Mouse (Mus musculus): ENCODE measurements around the gene Pxdc1. TPM values are rescaled to one million over a fixed set of nuclear protein-coding genes. Genes with fewer than 3 reads are reported as not detected.

Pxdc1 gene
- polyA plus RNA-seq, 1 experiment from 2014 or later, result 26.2 TPM

DNA sequence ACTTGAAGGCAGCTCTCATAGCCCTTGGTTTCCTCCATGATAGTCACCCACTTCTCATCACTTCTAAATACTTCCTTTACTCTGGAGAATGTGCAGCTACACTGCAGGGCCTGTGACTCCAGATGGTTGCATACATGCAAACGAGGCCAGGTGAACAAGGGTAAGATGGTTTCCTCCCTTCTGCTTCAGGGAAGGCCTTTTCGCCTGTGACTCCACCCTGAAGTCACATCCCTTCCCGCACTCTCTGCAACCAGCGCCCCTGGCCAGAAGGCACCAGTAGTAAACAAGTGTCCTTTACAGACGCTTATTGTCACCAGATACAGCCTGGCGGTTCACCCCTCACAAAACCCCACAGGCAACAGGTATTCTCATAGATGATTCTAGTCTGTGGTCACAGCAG, 2.9 kb downstream of the Pxdc1 start:
- H3K9me3 ChIP-seq, result no peaks in the 10 kb centered on the region
- peak overlapping the region; percentile 88 for H3K4me2 ChIP-seq
- 45% methylated on average over 6 of the region's 6 CpGs for WGBS
- no peak overlapping the region for H3K27ac ChIP-seq
- H3K36me3 ChIP-seq, result no peaks in the 10 kb centered on the region
- H3K4me1 ChIP-seq, result peaks cover 68% of the 10 kb centered on the region
- ATAC-seq (ENCODE audit: insufficient number of reproducible peaks, low FRiP score, low TSS enrichment, low read depth), result no peak
- no peak overlapping the region for H3K9ac ChIP-seq
- H3K4me3 ChIP-seq, result peak overlapping the region; percentile 69
- H3K27me3 ChIP-seq, result peaks cover 20% of the 10 kb centered on the region; the same call in 1 of the 2 replicates

DNA sequence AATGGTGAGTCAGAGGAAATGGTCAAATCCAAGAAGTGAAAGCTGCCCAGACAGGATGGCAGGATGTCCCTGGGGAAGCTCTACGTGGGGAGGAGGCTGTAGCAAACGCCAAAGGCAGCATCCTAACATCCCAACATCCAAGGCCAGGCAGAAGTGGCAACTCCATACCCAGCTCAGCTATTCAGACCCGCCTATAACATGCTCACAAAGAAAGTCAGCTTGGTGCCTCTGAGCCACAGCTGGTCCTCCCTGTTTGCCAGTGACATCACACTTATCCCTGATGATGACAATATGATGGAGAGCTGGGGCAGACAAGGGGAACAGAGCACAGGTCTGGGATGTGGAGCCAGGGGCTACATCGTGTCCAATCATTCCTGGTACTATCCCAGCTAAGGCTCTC, 5.5 kb downstream of the Pxdc1 start:
- 71% methylated on average over 4 of the region's 4 CpGs for WGBS
- Histone ChIP-seq H3K4me1 (peaks cover 78% of the 10 kb centered on the region), H3K4me2 (no peak overlapping the region), H3K9me3 (no peaks in the 10 kb centered on the region), H3K27ac (no peak overlapping the region), H3K9ac (no peak overlapping the region), H3K4me3 (no peak overlapping the region), H3K36me3 (no peaks in the 10 kb centered on the region), H3K27me3 (peaks cover 20% of the 10 kb centered on the region; the same call in 1 of the 2 replicates)
- no peak for ATAC-seq (ENCODE audit: insufficient number of reproducible peaks, low FRiP score, low TSS enrichment, low read depth)

GRCm38 (mm10) chr13:34647221-34647620, 6.1 kb downstream of the Pxdc1 start:
- WGBS, result 81% methylated on average over 8 of the region's 8 CpGs
- Histone ChIP-seq H3K36me3 (no peaks in the 10 kb centered on the region), H3K27ac (no peak overlapping the region), H3K4me3 (no peak overlapping the region), H3K4me1 (peaks cover 74% of the 10 kb centered on the region), H3K4me2 (no peak overlapping the region), H3K9me3 (no peaks in the 10 kb centered on the region), H3K27me3 (peaks cover 20% of the 10 kb centered on the region; the same call in 1 of the 2 replicates), H3K9ac (no peak overlapping the region)
- ATAC-seq (ENCODE audit: insufficient number of reproducible peaks, low FRiP score, low TSS enrichment, low read depth), result no peak

GRCm38 (mm10) chr13:34646240-34646750, 7.0 kb downstream of the Pxdc1 start:
- no peaks in the 10 kb centered on the region for H3K9me3 ChIP-seq
- ATAC-seq (ENCODE audit: insufficient number of reproducible peaks, low FRiP score, low TSS enrichment, low read depth), result no peak
- no peak overlapping the region for H3K9ac ChIP-seq
- H3K4me2 ChIP-seq, result no peak overlapping the region
- H3K27me3 ChIP-seq, result peaks cover 12% of the 10 kb centered on the region; the same call in 1 of the 2 replicates
- H3K4me1 ChIP-seq, result peaks cover 65% of the 10 kb centered on the region
- H3K4me3 ChIP-seq, result no peak overlapping the region
- H3K36me3 ChIP-seq, result no peaks in the 10 kb centered on the region
- WGBS, result 62% methylated on average over 7 of the region's 7 CpGs
- no peak overlapping the region for H3K27ac ChIP-seq

DNA sequence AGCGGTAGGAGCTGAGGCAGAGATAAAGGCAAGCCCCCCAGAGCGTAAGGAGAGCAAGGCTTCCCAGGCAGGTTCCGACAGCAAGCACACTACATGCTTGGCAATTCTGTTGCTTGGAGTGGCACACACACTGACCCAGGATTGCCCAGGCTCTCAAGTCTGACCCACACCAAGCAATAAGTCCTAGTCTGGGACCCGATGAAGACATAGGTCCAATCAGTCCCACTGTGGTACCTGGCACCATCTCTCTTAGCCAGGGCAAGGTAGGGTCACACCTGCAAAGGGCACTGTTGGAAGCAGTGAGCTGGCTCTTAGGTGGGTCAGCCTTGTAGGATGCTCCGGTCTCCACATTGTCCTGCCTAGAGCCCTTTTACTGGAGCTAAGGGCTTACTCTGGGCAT, 7.8 kb downstream of the Pxdc1 start:
- Histone ChIP-seq H3K27me3 (peaks cover 10% of the 10 kb centered on the region; the same call in 1 of the 2 replicates), H3K4me1 (peaks cover 58% of the 10 kb centered on the region), H3K4me2 (no peak overlapping the region), H3K9me3 (no peaks in the 10 kb centered on the region), H3K27ac (no peak overlapping the region), H3K4me3 (no peak overlapping the region), H3K9ac (no peak overlapping the region), H3K36me3 (no peaks in the 10 kb centered on the region)
- ATAC-seq (ENCODE audit: insufficient number of reproducible peaks, low FRiP score, low TSS enrichment, low read depth), result 0 out of 2 replicates have a peak, but pooled peaks have one; percentile 5
- WGBS, result 92% methylated on average over 5 of the region's 5 CpGs

GRCm38 (mm10) chr13:34644401-34644800, 8.9 kb downstream of the Pxdc1 start:
- Histone ChIP-seq H3K27ac (no peak overlapping the region), H3K4me1 (peaks cover 52% of the 10 kb centered on the region), H3K36me3 (no peaks in the 10 kb centered on the region), H3K9me3 (no peaks in the 10 kb centered on the region), H3K27me3 (0 out of 2 replicates have a peak, but pooled peaks cover 5% of the 10 kb centered on the region), H3K4me3 (no peak overlapping the region), H3K4me2 (0 out of 2 replicates have a peak overlapping the region, but pooled peaks have one; percentile 0), H3K9ac (no peak overlapping the region)
- WGBS, result 64% methylated on average over 14 of the region's 14 CpGs
- no peak for ATAC-seq (ENCODE audit: insufficient number of reproducible peaks, low FRiP score, low TSS enrichment, low read depth)

- Histone ChIP-seq H3K27ac (no peak overlapping the region), H3K27me3 (0 out of 2 replicates have a peak, but pooled peaks cover 4% of the 10 kb centered on the region), H3K9ac (no peak overlapping the region), H3K4me1 (peaks cover 52% of the 10 kb centered on the region), H3K36me3 (no peaks in the 10 kb centered on the region), H3K4me2 (no peak overlapping the region), H3K4me3 (no peak overlapping the region), H3K9me3 (no peaks in the 10 kb centered on the region)
- 71% methylated on average over 4 of the region's 4 CpGs for WGBS
- ATAC-seq (ENCODE audit: insufficient number of reproducible peaks, low FRiP score, low TSS enrichment, low read depth), result no peak
Observed at GRCm38 (mm10) chr13:34643926-34644325, 9.4 kb downstream of the Pxdc1 start.

GRCm38 (mm10) chr13:34642941-34643875, 10.1 kb downstream of the Pxdc1 start:
- no peak overlapping the region for H3K9ac ChIP-seq
- H3K36me3 ChIP-seq, result peaks cover 7% of the 10 kb centered on the region; the same call in 1 of the 2 replicates
- H3K4me3 ChIP-seq, result no peak overlapping the region
- no peaks in the 10 kb centered on the region for H3K27me3 ChIP-seq
- peaks cover 46% of the 10 kb centered on the region for H3K4me1 ChIP-seq
- ATAC-seq (ENCODE audit: insufficient number of reproducible peaks, low FRiP score, low TSS enrichment, low read depth), result no peak
- WGBS, result 21% methylated on average over 7 of the region's 7 CpGs
- H3K9me3 ChIP-seq, result no peaks in the 10 kb centered on the region
- H3K4me2 ChIP-seq, result no peak overlapping the region
- H3K27ac ChIP-seq, result no peak overlapping the region

GRCm38 (mm10) chr13:34641066-34641465, 12.2 kb downstream of the Pxdc1 start:
- Histone ChIP-seq H3K4me1 (peaks cover 25% of the 10 kb centered on the region), H3K27me3 (no peaks in the 10 kb centered on the region), H3K36me3 (peaks cover 12% of the 10 kb centered on the region), H3K9me3 (no peaks in the 10 kb centered on the region), H3K4me2 (no peak overlapping the region), H3K9ac (no peak overlapping the region), H3K27ac (no peak overlapping the region), H3K4me3 (no peak overlapping the region)
- ATAC-seq (ENCODE audit: insufficient number of reproducible peaks, low FRiP score, low TSS enrichment, low read depth), result no peak
- 57% methylated on average over 2 of the region's 2 CpGs for WGBS

- ATAC-seq (ENCODE audit: insufficient number of reproducible peaks, low FRiP score, low TSS enrichment, low read depth), result no peak
Observed at GRCm38 (mm10) chr13:34635978-34636377, 17.3 kb downstream of the Pxdc1 start.

DNA sequence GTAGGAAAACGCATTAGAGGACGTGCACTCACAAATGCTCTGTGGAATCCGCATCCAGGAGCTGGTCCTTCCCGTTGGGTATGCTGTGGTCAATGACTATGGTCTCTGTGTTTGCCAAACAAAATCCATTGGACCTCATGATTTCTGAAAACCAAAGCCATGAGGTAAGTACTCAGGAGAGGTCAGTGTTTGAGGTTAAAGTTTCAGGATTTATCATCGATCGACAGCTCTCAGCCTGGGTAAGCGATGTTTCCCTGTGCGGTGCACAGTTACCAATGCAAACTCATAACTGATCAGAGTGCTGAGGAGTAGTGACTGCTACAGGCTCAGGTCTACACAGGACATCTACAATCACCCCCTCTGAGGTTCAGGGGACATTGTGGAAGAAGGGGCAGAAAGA, 23.0 kb downstream of the Pxdc1 start:
- Histone ChIP-seq H3K27me3 (no peaks in the 10 kb centered on the region), H3K4me2 (no peak overlapping the region), H3K36me3 (peaks cover 31% of the 10 kb centered on the region), H3K9me3 (no peaks in the 10 kb centered on the region), H3K4me3 (no peak overlapping the region), H3K4me1 (no peaks in the 10 kb centered on the region), H3K9ac (no peak overlapping the region), H3K27ac (no peak overlapping the region)
- WGBS, result 95% methylated on average over 8 of the region's 8 CpGs
- ATAC-seq (ENCODE audit: insufficient number of reproducible peaks, low FRiP score, low TSS enrichment, low read depth), result no peak

More at GRCm38 (mm10) chr13:34635978-34636377, 17.3 kb downstream of the Pxdc1 start:
- Histone ChIP-seq H3K4me2 (no peak overlapping the region), H3K9me3 (no peaks in the 10 kb centered on the region), H3K4me1 (no peaks in the 10 kb centered on the region; the same call in 1 of the 2 replicates), H3K27ac (no peak overlapping the region), H3K36me3 (peaks cover 28% of the 10 kb centered on the region), H3K27me3 (no peaks in the 10 kb centered on the region), H3K4me3 (no peak overlapping the region), H3K9ac (no peak overlapping the region)
- WGBS, result 45% methylated on average over 5 of the region's 5 CpGs

- H3K27me3 ChIP-seq, result no peaks in the 10 kb centered on the region
- ATAC-seq (ENCODE audit: insufficient number of reproducible peaks, low FRiP score, low TSS enrichment, low read depth), result no peak
- H3K9ac ChIP-seq, result no peak overlapping the region
- H3K4me2 ChIP-seq, result no peak overlapping the region
- H3K4me3 ChIP-seq, result no peak overlapping the region
- no peaks in the 10 kb centered on the region for H3K4me1 ChIP-seq
- H3K36me3 ChIP-seq, result peaks cover 26% of the 10 kb centered on the region
- 92% methylated on average over 5 of the region's 5 CpGs for WGBS
- H3K9me3 ChIP-seq, result no peaks in the 10 kb centered on the region
- H3K27ac ChIP-seq, result no peak overlapping the region
Observed at GRCm38 (mm10) chr13:34629741-34630140, 23.5 kb downstream of the Pxdc1 start.

Data from limb, embryonic 15.5 days (tissue).